Mouse (Mus musculus) left cerebral cortex, adult 6 months (tissue): ENCODE data around the gene Npb. TPM values are rescaled to one million over a fixed set of nuclear protein-coding genes. Genes with fewer than 3 reads are reported as not detected.

Experiments used
- long read RNA-seq, 2 experiments: library from polyadenylated mRNA; unstranded; transcript quantifications; one replicate each; pipeline ENCODE4 v2.0.0; 2019 to 2020
- polyA plus RNA-seq: library from polyadenylated mRNA; unstranded; fragments of <200 nt; fragmentation: Nextera tagmentation; gene quantifications from 2 replicates; pipeline ENCODE4 v1.2.3, GENCODE M21; 2021

Gene Npb
- polyA plus RNA-seq = 0.61 and 0.85 TPM in 2 replicates
- long read RNA-seq, experiment 1, partial matches to known transcripts = 0 of 1 reads
- long read RNA-seq, experiment 1, other reads (novel, unspliced or antisense) = 0 of 1 reads
- long read RNA-seq, experiment 2 = 0 reads

GRCm38 (mm10) chr11:120608241-120609034 lies at the start of gene Npb:
Npb (plus strand) TSS chr11:120608477.

GRCm38 (mm10) chr11:120572752-120573584 lies 35.3 kb upstream of the Npb start, which contains the start of gene P4hb:
P4hb (minus strand) TSS chr11:120573253.

GRCm38 (mm10) chr11:120581490-120582267 lies 26.6 kb upstream of the Npb start, which contains the start of gene Arhgdia:
Arhgdia (minus strand) TSS chr11:120581624.

GRCm38 (mm10) chr11:120598283-120598989 lies 9.8 kb upstream of the Npb start, which contains the start of the genes Alyref and Anapc11:
Alyref (minus strand) TSS chr11:120598365.
Anapc11 (plus strand) TSS chr11:120598421.

GRCm38 (mm10) chr11:120617519-120618112 lies 9.3 kb downstream of the Npb start, which contains the start of gene Pcyt2:
Pcyt2 (minus strand) TSS chr11:120617936.

GRCm38 (mm10) chr11:120625152-120625775 lies 17.0 kb downstream of the Npb start, which contains the start of gene Sirt7:
Sirt7 (minus strand) TSS chr11:120625240.

GRCm38 (mm10) chr11:120633520-120634343 lies 25.5 kb downstream of the Npb start, which contains the start of gene Mafg:
Mafg (minus strand) TSS chr11:120633600.

GRCm38 (mm10) chr11:120643601-120643987 lies 35.3 kb downstream of the Npb start, which contains the start of gene Pycr1:
Pycr1 (minus strand) TSS chr11:120643769.

GRCm38 (mm10) chr11:120648001-120648476 lies 39.8 kb downstream of the Npb start, which contains the start of gene Myadml2:
Myadml2 (minus strand) TSS chr11:120648158.

Other genes with a start within 250 kb of the Npb start
- gene Fscn2, start 246.9 kb upstream of the Npb start, polyA plus RNA-seq = 0.72 and 1.2 TPM in 2 replicates
- gene Faap100, start 229.7 kb upstream of the Npb start, polyA plus RNA-seq = 6.8 and 7.3 TPM in 2 replicates
- 4.6 and 5.8 TPM in 2 replicates for gene Nploc4, start 170.8 kb upstream of the Npb start, polyA plus RNA-seq
- gene Tspan10, start 165.8 kb upstream of the Npb start, polyA plus RNA-seq = not detected in 2 replicates
- gene Pde6g, start 155.0 kb upstream of the Npb start, polyA plus RNA-seq = 0.31 and 0.44 TPM in 2 replicates
- gene Oxld1, start 150.4 kb upstream of the Npb start, polyA plus RNA-seq = 33.4 and 35.5 TPM in 2 replicates
- 26.0 and 30.0 TPM in 2 replicates for gene Ccdc137, start 150.4 kb upstream of the Npb start, polyA plus RNA-seq
- gene Arl16, start 140.9 kb upstream of the Npb start, polyA plus RNA-seq = 72.4 and 90.6 TPM in 2 replicates
- 113 and 125 TPM in 2 replicates for gene Mrpl12, start 123.9 kb upstream of the Npb start, polyA plus RNA-seq
- 13.9 and 14.7 TPM in 2 replicates for gene Slc25a10, start 116.6 kb upstream of the Npb start, polyA plus RNA-seq
- gene Gcgr, start 77.8 kb upstream of the Npb start, polyA plus RNA-seq = 0.05 TPM in 1 of 2 replicates, not detected in the other
- gene Mcrip1, start 58.8 kb upstream of the Npb start, polyA plus RNA-seq = 231 and 232 TPM in 2 replicates
- gene Ppp1r27, start 57.3 kb upstream of the Npb start, polyA plus RNA-seq = not detected in 2 replicates
- gene P4hb, start 35.2 kb upstream of the Npb start, polyA plus RNA-seq = 99.2 and 113 TPM in 2 replicates
- 186 and 291 TPM in 2 replicates for gene Arhgdia, start 26.9 kb upstream of the Npb start, polyA plus RNA-seq
- 7.2 and 21.6 TPM in 2 replicates for gene Alyref, start 10.1 kb upstream of the Npb start, polyA plus RNA-seq
- gene Anapc11, start 10.1 kb upstream of the Npb start, polyA plus RNA-seq = 76.6 and 229 TPM in 2 replicates
- 109 and 110 TPM in 2 replicates for gene Pcyt2, start 9.5 kb downstream of the Npb start, polyA plus RNA-seq
- 21.5 and 24.4 TPM in 2 replicates for gene Sirt7, start 16.8 kb downstream of the Npb start, polyA plus RNA-seq
- 14.1 and 24.2 TPM in 2 replicates for gene Mafg, start 25.1 kb downstream of the Npb start, polyA plus RNA-seq
- 4.4 and 5.1 TPM in 2 replicates for gene Pycr1, start 35.3 kb downstream of the Npb start, polyA plus RNA-seq
- gene Myadml2, start 39.7 kb downstream of the Npb start, polyA plus RNA-seq = 7.4 and 9.6 TPM in 2 replicates
- gene Notum, start 52.7 kb downstream of the Npb start, polyA plus RNA-seq = 0.55 and 3.6 TPM in 2 replicates
- gene Aspscr1, start 64.5 kb downstream of the Npb start, polyA plus RNA-seq = 48.4 and 50.7 TPM in 2 replicates
- gene Cenpx, start 105.3 kb downstream of the Npb start, polyA plus RNA-seq = 82.4 and 87.0 TPM in 2 replicates
- 6.3 and 8.2 TPM in 2 replicates for gene Lrrc45, start 105.4 kb downstream of the Npb start, polyA plus RNA-seq
- gene Rac3, start 113.0 kb downstream of the Npb start, polyA plus RNA-seq = 38.2 and 40.8 TPM in 2 replicates
- 20.5 and 25.7 TPM in 2 replicates for gene Dcxr, start 118.8 kb downstream of the Npb start, polyA plus RNA-seq
- gene Cbr2, start 123.6 kb downstream of the Npb start, polyA plus RNA-seq = 2.0 and 2.1 TPM in 2 replicates
- gene Hmga1b, start 154.3 kb downstream of the Npb start, polyA plus RNA-seq = 0.18 and 1.9 TPM in 2 replicates
- gene Rfng, start 175.7 kb downstream of the Npb start, polyA plus RNA-seq = 29.8 and 56.0 TPM in 2 replicates
- gene Gps1, start 175.8 kb downstream of the Npb start, polyA plus RNA-seq = 203 and 262 TPM in 2 replicates
- 32.0 and 44.3 TPM in 2 replicates for gene Dus1l, start 187.9 kb downstream of the Npb start, polyA plus RNA-seq
- gene Fasn, start 216.1 kb downstream of the Npb start, polyA plus RNA-seq = 25.3 and 31.9 TPM in 2 replicates